Mouse (Mus musculus): Measurements from ENCODE around the gene Atf4.

Atf4 gene

GRCm38 (mm10) chr15:80286851-80287415, 31.9 kb downstream of the Atf4 start, which contains the start of gene Cacna1i:
TSS of gene Cacna1i (plus strand) at chr15:80287238.
- no peak for DNase-seq (ENCODE audit: low spot score)

GRCm38 (mm10) chr15:80288036-80288435, 33.1 kb downstream of the Atf4 start:
- DNase-seq (ENCODE audit: low spot score), result no peak

DNA sequence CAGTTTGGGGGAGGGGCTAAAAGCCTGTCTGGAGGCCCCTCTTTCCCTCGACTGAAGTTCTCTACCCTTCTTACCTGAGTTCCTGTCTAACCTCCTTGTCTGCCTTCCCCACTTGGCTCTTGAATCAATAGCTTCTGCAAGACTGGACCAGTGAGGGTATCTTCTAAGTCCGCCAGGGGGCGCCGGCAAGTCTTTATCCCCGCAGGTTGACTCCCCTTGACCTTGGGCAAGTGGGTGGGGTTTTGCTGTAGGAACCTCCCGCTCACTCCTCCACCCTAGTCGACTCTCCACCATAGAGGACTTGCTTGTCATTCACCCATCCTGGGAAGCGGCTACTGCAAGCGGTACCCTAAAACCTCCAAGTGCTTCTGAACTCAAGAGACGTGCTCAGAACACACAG, 34.5 kb downstream of the Atf4 start:
- no peak for DNase-seq (ENCODE audit: low spot score)

- no peak for DNase-seq (ENCODE audit: low spot score)
Observed at GRCm38 (mm10) chr15:80297146-80297545, 42.2 kb downstream of the Atf4 start.

- no peak for DNase-seq (ENCODE audit: low spot score)
Observed at GRCm38 (mm10) chr15:80303779-80304178, 48.8 kb downstream of the Atf4 start.

DNA sequence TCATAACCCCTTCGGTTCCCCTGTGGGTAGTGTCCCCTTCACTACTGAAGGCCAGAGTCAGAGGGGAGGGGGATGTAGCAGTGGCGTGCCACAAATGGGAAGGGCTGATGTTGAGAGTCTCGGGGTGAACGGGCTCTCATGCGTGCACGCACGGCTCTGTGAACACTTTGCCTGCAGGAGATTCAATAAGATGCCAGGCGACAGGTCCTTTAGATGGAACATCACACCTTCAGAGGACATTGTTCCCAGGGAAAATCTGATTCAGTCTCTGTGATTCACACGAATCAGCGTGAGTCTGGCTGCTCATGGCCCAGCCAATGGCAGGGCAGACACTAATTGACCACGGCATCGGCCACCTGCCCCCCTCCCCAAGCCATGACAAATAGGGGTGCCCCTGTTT, 49.2 kb downstream of the Atf4 start:
- DNase-seq (ENCODE audit: low spot score), result no peak

GRCm38 (mm10) chr15:80306146-80306545, 51.2 kb downstream of the Atf4 start:
- no peak for DNase-seq (ENCODE audit: low spot score)
